Mouse (Mus musculus) forebrain, embryonic 16.5 days (tissue): ENCODE data around the gene Slc25a23. TPM values are rescaled to one million over a fixed set of nuclear protein-coding genes. Genes with fewer than 3 reads are reported as not detected.

Experiments
- ATAC-seq: fragments of 200-750 bp; cut with Nextera tagmentation; 2 replicates; pipeline ENCODE4 v1.8.0; 2017; ENCODE audit warnings: mild to moderate bottlenecking, moderate library complexity
- H3K27ac ChIP-seq: fragments of 300-500 bp; sonication (generic); 2 replicates; pipeline ENCODE4 v1.5.1; 2014; ENCODE audit warnings: low read length, control low read depth
- H3K27me3 ChIP-seq: fragments of 300-500 bp; sonication (generic); replicated peaks from 2 replicates; pipeline ENCODE4 v1.6.1; 2014; ENCODE audit warnings: low read length; ENCODE audit not compliant: control insufficient read depth, insufficient read depth
- H3K36me3 ChIP-seq: fragments of 300-500 bp; sonication (generic); 2 replicates; pipeline ENCODE4 v1.6.1; 2014; ENCODE audit not compliant: control insufficient read depth, insufficient read depth
- H3K4me1 ChIP-seq: fragments of 300-500 bp; sonication (generic); replicated peaks from 2 replicates; pipeline ENCODE4 v1.6.1; 2014; ENCODE audit warnings: low read length; ENCODE audit not compliant: control insufficient read depth, insufficient read depth
- H3K4me2 ChIP-seq: fragments of 300-500 bp; sonication (generic); 2 replicates; pipeline ENCODE4 v1.6.1; 2014; ENCODE audit warnings: mild to moderate bottlenecking, low read length, control low read depth
- H3K4me3 ChIP-seq: fragments of 300-500 bp; sonication (generic); replicated peaks from 2 replicates; pipeline ENCODE4 v1.5.1; 2014; ENCODE audit warnings: mild to moderate bottlenecking, low read length, control low read depth
- H3K9ac ChIP-seq: fragments of 300-500 bp; sonication (generic); replicated peaks from 2 replicates; pipeline ENCODE4 v1.6.1; 2014; ENCODE audit warnings: low read depth, low read length, control low read depth
- H3K9me3 ChIP-seq: fragments of 300-500 bp; sonication (generic); 2 replicates; pipeline ENCODE4 v1.6.1; 2016; ENCODE audit warnings: low read length; ENCODE audit not compliant: control insufficient read depth
- WGBS: fragments of 180-500 bp; shearing (Covaris S2); extraction: QIAGEN DNeasy Blood & Tissue Kit; methylation state at CpG from one replicate; pipeline ENCODE4 v1.1.7; 2014; 5-methylcytosine and 5-hydroxymethylcytosine counted together
- polyA plus RNA-seq: library from polyadenylated mRNA; unstranded; fragments of >200 nt; fragmentation: Nextera tagmentation; extraction: Ambion mirVana; gene quantifications from 2 replicates; pipeline ENCODE4 v1.2.1, GENCODE M21; 2015

Gene Slc25a23
- polyA plus RNA-seq, 1 experiment from 2014 or later: 33.4 TPM

GRCm38 (mm10) chr17:57099629-57100325 is 40.1 kb upstream of the Slc25a23 start:
- Histone ChIP-seq H3K4me1 (peaks cover 13% of the 10 kb centered on the region), H3K9me3 (no peaks in the 10 kb centered on the region), H3K4me3 (no peak overlapping the region), H3K4me2 (no peak overlapping the region), H3K27me3 (no peaks in the 10 kb centered on the region), H3K9ac (no peak overlapping the region), H3K27ac (no peak overlapping the region), H3K36me3 (no peaks in the 10 kb centered on the region)
- no peak for ATAC-seq
- 10% methylated on average over 10 of the region's 10 CpGs for WGBS

GRCm38 (mm10) chr17:57098321-57098720 is 38.7 kb upstream of the Slc25a23 start:
- H3K27me3 ChIP-seq: no peaks in the 10 kb centered on the region
- WGBS: 89% methylated on average over 5 of the region's 5 CpGs
- no peak for ATAC-seq
- H3K9me3 ChIP-seq: no peaks in the 10 kb centered on the region
- H3K27ac ChIP-seq: no peak overlapping the region
- H3K4me2 ChIP-seq: no peak overlapping the region
- peaks cover 7% of the 10 kb centered on the region for H3K4me1 ChIP-seq
- H3K4me3 ChIP-seq: no peak overlapping the region
- no peak overlapping the region for H3K9ac ChIP-seq
- H3K36me3 ChIP-seq: no peaks in the 10 kb centered on the region

GRCm38 (mm10) chr17:57096623-57096920 is 36.9 kb upstream of the Slc25a23 start:
- peak; percentile 90 for ATAC-seq
- no peak overlapping the region for H3K27ac ChIP-seq
- H3K9ac ChIP-seq: no peak overlapping the region
- H3K27me3 ChIP-seq: no peaks in the 10 kb centered on the region
- peaks cover 7% of the 10 kb centered on the region for H3K4me1 ChIP-seq
- H3K36me3 ChIP-seq: no peaks in the 10 kb centered on the region
- no peaks in the 10 kb centered on the region for H3K9me3 ChIP-seq
- WGBS: under 1% methylated on average over 11 of the region's 11 CpGs
- H3K4me2 ChIP-seq: peak overlapping the region; percentile 46
- H3K4me3 ChIP-seq: peak overlapping the region; percentile 21

- H3K27ac ChIP-seq: no peak overlapping the region
- no peaks in the 10 kb centered on the region for H3K36me3 ChIP-seq
- H3K9me3 ChIP-seq: no peaks in the 10 kb centered on the region
- no peak overlapping the region; the same call in 1 of the 2 replicates for H3K9ac ChIP-seq
- peak overlapping the region; percentile 21 for H3K4me3 ChIP-seq
- peak; percentile 80 for ATAC-seq
- H3K27me3 ChIP-seq: no peaks in the 10 kb centered on the region
- peaks cover 7% of the 10 kb centered on the region for H3K4me1 ChIP-seq
- WGBS: under 1% methylated on average over 18 of the region's 19 CpGs
- H3K4me2 ChIP-seq: peak overlapping the region; percentile 46
Observed at GRCm38 (mm10) chr17:57095855-57096622, 36.4 kb upstream of the Slc25a23 start.

- Histone ChIP-seq H3K27ac (no peak overlapping the region), H3K27me3 (no peaks in the 10 kb centered on the region), H3K4me2 (no peak overlapping the region), H3K9me3 (no peaks in the 10 kb centered on the region), H3K4me3 (no peak overlapping the region), H3K36me3 (no peaks in the 10 kb centered on the region), H3K9ac (no peak overlapping the region), H3K4me1 (peaks cover 7% of the 10 kb centered on the region)
- WGBS: 95% methylated on average over 3 of the region's 3 CpGs
- no peak for ATAC-seq
Observed at GRCm38 (mm10) chr17:57094222-57094621, 34.6 kb upstream of the Slc25a23 start.

GRCm38 (mm10) chr17:57087049-57087832 is 27.6 kb upstream of the Slc25a23 start, which contains the start of gene Tubb4a:
TSS of gene Tubb4a (minus strand) at chr17:57087782.
- Histone ChIP-seq H3K4me1 (peaks cover 17% of the 10 kb centered on the region), H3K9me3 (no peaks in the 10 kb centered on the region), H3K27me3 (no peaks in the 10 kb centered on the region), H3K9ac (peak within 1 kb of the TSS; percentile 88), H3K4me2 (peak within 1 kb of the TSS; percentile 60), H3K36me3 (0 out of 2 replicates have a peak, but pooled peaks cover under 1% of the 10 kb centered on the region), H3K27ac (peak within 1 kb of the TSS; percentile 62), H3K4me3 (peak within 1 kb of the TSS; percentile 74)
- under 1% methylated on average over 31 of the region's 31 CpGs for WGBS
- peak; percentile 96 for ATAC-seq

- Histone ChIP-seq H3K4me2 (peak overlapping the region; percentile 60), H3K27me3 (no peaks in the 10 kb centered on the region), H3K27ac (no peak overlapping the region), H3K4me3 (peak overlapping the region; percentile 74), H3K9ac (no peak overlapping the region), H3K36me3 (peaks cover 9% of the 10 kb centered on the region), H3K4me1 (peaks cover 17% of the 10 kb centered on the region), H3K9me3 (no peaks in the 10 kb centered on the region)
- ATAC-seq: no peak
- WGBS: 90% methylated on average over 11 of the region's 11 CpGs
Observed at GRCm38 (mm10) chr17:57085970-57086757, 26.5 kb upstream of the Slc25a23 start.

- no peaks in the 10 kb centered on the region for H3K9me3 ChIP-seq
- no peaks in the 10 kb centered on the region for H3K27me3 ChIP-seq
- no peak overlapping the region for H3K4me2 ChIP-seq
- H3K27ac ChIP-seq: no peak overlapping the region
- H3K4me1 ChIP-seq: peaks cover 17% of the 10 kb centered on the region
- H3K9ac ChIP-seq: no peak overlapping the region
- no peak for ATAC-seq
- no peak overlapping the region for H3K4me3 ChIP-seq
- peaks cover 17% of the 10 kb centered on the region for H3K36me3 ChIP-seq
- WGBS: 89% methylated on average over 5 of the region's 5 CpGs
Observed at GRCm38 (mm10) chr17:57082481-57082880, 22.8 kb upstream of the Slc25a23 start.
